Mouse (Mus musculus) cerebellum, adult 2 months (tissue): ENCODE results near the gene Gigyf2. TPM values are rescaled to one million over a fixed set of nuclear protein-coding genes. Genes with fewer than 3 reads are reported as not detected.

ENCODE experiments used
- DNase-seq, 2 experiments: peaks; one replicate each; pipeline ENCODE4 v3.0.0; 2021
- H3K27ac ChIP-seq: fragments of 200-500 bp; 2 replicates; pipeline ENCODE4 v1.5.1; 2012; ENCODE audit warnings: low read length, control low read depth, inconsistent platforms; ENCODE audit not compliant: insufficient read depth
- H3K27me3 ChIP-seq: fragments of 200-500 bp; 2 replicates; pipeline ENCODE4 v1.6.1; 2012; ENCODE audit warnings: inconsistent platforms, mild to moderate bottlenecking, low read length, moderate library complexity; ENCODE audit not compliant: control insufficient read depth, insufficient read depth
- H3K4me1 ChIP-seq: fragments of 200-500 bp; 2 replicates; pipeline ENCODE4 v1.6.1; 2011; ENCODE audit warnings: low read length; ENCODE audit not compliant: control insufficient read depth, insufficient read depth
- H3K4me3 ChIP-seq: fragments of 200-500 bp; replicated peaks from 2 replicates; pipeline ENCODE3; 2011; ENCODE audit warnings: mild to moderate bottlenecking, low read depth, low read length, control low read depth; ENCODE audit not compliant: insufficient read depth
- CTCF ChIP-seq: fragments of 200-500 bp; IDR thresholded peaks from 2 replicates; pipeline ENCODE4 v1.5.1; 2011; ENCODE audit warnings: low read depth, mild to moderate bottlenecking, control low read depth, low read length, moderate library complexity, borderline replicate concordance; ENCODE audit not compliant: insufficient read depth
- POLR2A ChIP-seq: fragments of 200-500 bp; IDR thresholded peaks from 2 replicates; pipeline ENCODE4 v1.6.1; 2011; ENCODE audit warnings: low read length, control low read depth, borderline replicate concordance; ENCODE audit not compliant: insufficient read depth
- whole genome bisulfite sequencing: fragments of 180-500 bp; shearing (Covaris S2); methylation state at CpG from one replicate; pipeline ENCODE4 v1.1.7; 2018; 5-methylcytosine and 5-hydroxymethylcytosine counted together
- polyA plus RNA-seq: library from polyadenylated mRNA; depleted of rRNA; stranded (reverse); fragments of >200 nt; gene quantifications from 2 replicates; pipeline ENCODE4 v1.2.3, GENCODE M21; 2012; rRNA removed

The Gigyf2 gene
- polyA plus RNA-seq, 1 experiment = 63.1 TPM

DNA sequence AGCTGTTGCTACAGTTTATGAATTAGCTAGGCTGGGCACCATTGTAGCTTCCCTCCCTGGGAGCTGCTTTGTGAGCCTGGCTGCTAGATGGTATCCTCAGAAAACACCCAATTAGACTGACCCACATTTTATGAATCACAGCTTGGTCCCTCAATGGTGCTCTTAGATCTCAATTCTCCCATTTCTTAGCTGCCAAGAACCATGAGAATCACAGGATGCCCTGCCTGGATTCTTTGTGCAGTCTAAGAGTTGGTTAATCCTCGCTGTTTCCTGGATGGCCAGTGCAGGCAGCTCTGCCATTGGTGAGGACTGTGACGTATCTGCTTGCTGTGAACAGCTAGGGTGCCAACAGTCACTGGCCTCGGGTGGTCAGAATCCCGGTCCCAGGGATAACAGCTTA is 166.7 kb downstream of the Gigyf2 start:
- TF ChIP-seq POLR2A = no peak
- TF ChIP-seq CTCF = no peak
- WGBS = 44% methylated on average over 4 of the region's 4 CpGs
- no peak for DNase-seq
- Histone ChIP-seq H3K4me1 (peaks cover 3% of the 10 kb centered on the region; the same call in 1 of the 2 replicates), H3K4me3 (no peak overlapping the region), H3K27ac (no peak overlapping the region), H3K27me3 (no peaks in the 10 kb centered on the region)

Other genes starting within 250 kb of the Gigyf2 start
- gene Alppl2, start 237.1 kb upstream of the Gigyf2 start, polyA plus RNA-seq = not detected in 2 replicates
- not detected in 2 replicates for gene Alpi, start 225.4 kb upstream of the Gigyf2 start, polyA plus RNA-seq
- 0.08 TPM in 2 replicates for gene Akp3, start 202.0 kb upstream of the Gigyf2 start, polyA plus RNA-seq
- gene Ecel1, start 170.5 kb upstream of the Gigyf2 start, polyA plus RNA-seq = 15.5 and 16.0 TPM in 2 replicates
- gene Prss56, start 143.7 kb upstream of the Gigyf2 start, polyA plus RNA-seq = 0.10 TPM in 2 replicates
- gene Chrnd, start 136.4 kb upstream of the Gigyf2 start, polyA plus RNA-seq = not detected in 2 replicates
- not detected in 2 replicates for gene Chrng, start 122.3 kb upstream of the Gigyf2 start, polyA plus RNA-seq
- 51.4 and 56.2 TPM in 2 replicates for gene Eif4e2, start 113.1 kb upstream of the Gigyf2 start, polyA plus RNA-seq
- gene Efhd1, start 62.6 kb upstream of the Gigyf2 start, polyA plus RNA-seq = 61.8 and 65.7 TPM in 2 replicates
- gene Kcnj13, start 67.7 kb downstream of the Gigyf2 start, polyA plus RNA-seq = 5.5 and 18.2 TPM in 2 replicates
- gene Snorc, start 143.3 kb downstream of the Gigyf2 start, polyA plus RNA-seq = 0.59 TPM in 1 of 2 replicates, not detected in the other
- gene Neu2, start 182.9 kb downstream of the Gigyf2 start, polyA plus RNA-seq = 3.7 and 5.2 TPM in 2 replicates
- gene Ngef, start 246.9 kb downstream of the Gigyf2 start, polyA plus RNA-seq = 21.8 and 25.5 TPM in 2 replicates